Mouse (Mus musculus): Measurements from ENCODE around the gene Cog8. TPM values are rescaled to one million over a fixed set of nuclear protein-coding genes. Genes with fewer than 3 reads are reported as not detected.

Cog8 gene
- total and polyA plus RNA-seq, 3 experiments: 17.2 to 18.7 (median 17.9) TPM

DNA sequence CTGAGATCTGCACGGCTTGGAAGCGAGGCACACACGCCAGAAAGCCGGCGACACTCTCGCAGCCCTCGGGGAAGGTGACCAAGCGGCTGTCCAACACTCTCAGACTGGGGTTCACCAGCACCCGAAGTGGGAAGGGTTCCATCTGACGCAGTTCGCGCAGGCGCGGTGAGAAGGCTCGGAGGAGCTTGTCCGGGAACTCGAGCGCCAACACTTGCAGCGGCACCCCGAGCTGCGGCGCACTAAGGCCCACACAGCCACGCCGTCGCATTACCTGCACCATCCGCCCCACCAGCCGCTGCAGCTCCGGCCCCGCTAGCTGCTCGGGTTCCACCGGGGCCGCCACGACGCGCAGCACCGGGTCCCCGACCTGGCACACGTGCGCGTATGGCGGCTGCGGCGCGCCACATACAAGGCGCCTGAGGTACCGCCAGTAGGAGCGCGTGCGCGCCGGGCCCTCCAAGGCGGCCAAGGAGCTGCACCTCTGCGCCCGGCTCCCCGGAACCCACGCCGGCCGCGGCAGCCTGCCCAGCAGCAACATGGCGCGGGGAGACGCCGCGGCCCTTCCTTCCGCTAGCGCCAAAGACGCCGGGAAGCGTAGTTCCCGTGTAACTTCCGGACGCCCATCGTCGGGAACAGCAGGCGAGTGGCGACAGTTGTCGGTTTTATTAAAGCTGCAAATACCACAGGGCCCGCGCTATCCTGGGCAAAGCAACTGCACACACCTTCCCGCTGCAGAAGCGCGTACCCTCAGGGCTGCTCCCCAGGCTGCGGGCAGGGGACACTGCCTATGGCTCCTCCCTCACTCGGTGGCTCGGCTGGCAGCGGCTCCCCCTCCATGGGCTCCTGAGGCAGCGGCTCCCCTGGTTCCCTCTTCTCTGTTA, 8.2 kb downstream of the Cog8 start, which contains the start of gene Pdf:
Gene Pdf, minus strand, starts transcription at position 554 of the 881 bp plus-strand sequence.
- under 1% methylated on average over 87 of the region's 87 CpGs for WGBS

DNA sequence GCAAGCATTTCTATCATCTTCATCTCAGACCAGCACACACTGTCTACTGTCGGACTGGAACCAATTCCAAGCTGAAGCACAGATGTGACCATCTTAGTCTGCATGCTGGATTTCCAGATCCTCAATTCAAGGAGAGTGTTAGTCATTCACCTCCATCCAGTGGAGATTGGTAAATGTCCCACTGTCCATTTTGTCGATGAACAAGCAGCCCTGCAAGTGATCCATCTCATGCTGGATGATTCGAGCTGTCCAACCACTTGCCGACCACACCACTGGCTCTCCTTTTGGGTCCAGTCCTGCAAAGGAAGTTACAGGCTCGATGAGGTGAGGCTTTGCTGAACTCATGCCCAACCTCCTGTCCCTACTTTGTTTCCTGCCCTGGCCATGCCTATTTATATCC, 9.5 kb downstream of the Cog8 start:
- DNase-seq: peak in 1 of 2 experiments; percentile 25
- TF ChIP-seq CTCF (IDR thresholded peaks at IDR 0.05): no peak
- no peak for TF ChIP-seq POLR2A (IDR thresholded peaks at IDR 0.05; ENCODE audit: insufficient read depth, low read depth, low read length)
- TF ChIP-seq EP300 (IDR thresholded peaks at IDR 0.05; ENCODE audit: insufficient read depth, low read depth, low read length): no peak
- no peak overlapping the region for H3K9ac ChIP-seq (ENCODE audit: low read depth, low read length)
- H3K4me3 ChIP-seq: no peak overlapping the region
- intact Hi-C loops (cut with DNase I): no loop called here
- H3K79me2 ChIP-seq (replicated peaks; ENCODE audit: control insufficient read depth, insufficient read depth, low read length): no peaks in the 10 kb centered on the region
- no peaks in the 10 kb centered on the region for H3K27me3 ChIP-seq (ENCODE audit: control insufficient read depth, insufficient read depth, low read length)
- H3K27ac ChIP-seq: no peak overlapping the region; the same call in 1 of the 2 replicates
- H3K4me1 ChIP-seq (ENCODE audit: control insufficient read depth, insufficient read depth, low read length): peaks cover 5% of the 10 kb centered on the region
- peaks cover 13% of the 10 kb centered on the region for H3K36me3 ChIP-seq (ENCODE audit: control insufficient read depth, insufficient read depth, low read length)
- 30% methylated on average over 5 of the region's 5 CpGs for WGBS

More for the DNA sequence above, 8.2 kb downstream of the Cog8 start, which contains the start of gene Pdf:
- peak within 1 kb of the TSS; percentile 87 for H3K4me3 ChIP-seq
- H3K9ac ChIP-seq (ENCODE audit: low read depth, low read length): peak within 1 kb of the TSS; percentile 89
- peak; percentile 88 to 89 for DNase-seq
- TF ChIP-seq EP300 (IDR thresholded peaks at IDR 0.05; ENCODE audit: insufficient read depth, low read depth, low read length): 0 out of 2 replicates have a peak, but pooled peaks have one; percentile 47
- TF ChIP-seq POLR2A (IDR thresholded peaks at IDR 0.05; ENCODE audit: insufficient read depth, low read depth, low read length): peak; percentile 82
- 0 out of 2 replicates have a peak, but pooled peaks have one; percentile 13 for TF ChIP-seq CTCF (IDR thresholded peaks at IDR 0.05)
- no peaks in the 10 kb centered on the region for H3K79me2 ChIP-seq (replicated peaks; ENCODE audit: control insufficient read depth, insufficient read depth, low read length)
- peaks cover 5% of the 10 kb centered on the region for H3K4me1 ChIP-seq (ENCODE audit: control insufficient read depth, insufficient read depth, low read length)
- peaks cover 13% of the 10 kb centered on the region for H3K36me3 ChIP-seq (ENCODE audit: control insufficient read depth, insufficient read depth, low read length)
- intact Hi-C loops (cut with DNase I): loop anchor here (1.0 kb wide), 1 partner anchor 17 kb away; the partner anchor contains the start of gene Vps4a
- H3K27ac ChIP-seq: peak within 1 kb of the TSS; percentile 88
- no peaks in the 10 kb centered on the region for H3K27me3 ChIP-seq (ENCODE audit: control insufficient read depth, insufficient read depth, low read length)

- Histone ChIP-seq H3K9ac (ENCODE audit: low read depth, low read length) (no peak overlapping the region), H3K4me1 (ENCODE audit: control insufficient read depth, insufficient read depth, low read length) (peaks cover 5% of the 10 kb centered on the region), H3K27ac (no peak overlapping the region), H3K79me2 (replicated peaks; ENCODE audit: control insufficient read depth, insufficient read depth, low read length) (no peaks in the 10 kb centered on the region; the same call in 1 of the 2 replicates), H3K4me3 (no peak overlapping the region), H3K27me3 (ENCODE audit: control insufficient read depth, insufficient read depth, low read length) (no peaks in the 10 kb centered on the region), H3K36me3 (ENCODE audit: control insufficient read depth, insufficient read depth, low read length) (peaks cover 13% of the 10 kb centered on the region)
- 83% methylated on average over 6 of the region's 6 CpGs for WGBS
- TF ChIP-seq CTCF (IDR thresholded peaks at IDR 0.05): no peak
- no peak for TF ChIP-seq POLR2A (IDR thresholded peaks at IDR 0.05; ENCODE audit: insufficient read depth, low read depth, low read length)
- no peak for TF ChIP-seq EP300 (IDR thresholded peaks at IDR 0.05; ENCODE audit: insufficient read depth, low read depth, low read length)
- DNase-seq: no peak
- intact Hi-C loops (cut with DNase I): no loop called here
These were observed 11.0 kb downstream of the Cog8 start for GRCm38 (mm10) chr8:107045478-107045877.

GRCm38 (mm10) chr8:107040632-107041031, 15.9 kb downstream of the Cog8 start:
- H3K27ac ChIP-seq: no peak overlapping the region
- no peak for DNase-seq
- peaks cover 5% of the 10 kb centered on the region for H3K4me1 ChIP-seq (ENCODE audit: control insufficient read depth, insufficient read depth, low read length)
- 70% methylated on average over 7 of the region's 7 CpGs for WGBS
- peaks cover under 1% of the 10 kb centered on the region for H3K36me3 ChIP-seq (ENCODE audit: control insufficient read depth, insufficient read depth, low read length)
- TF ChIP-seq EP300 (IDR thresholded peaks at IDR 0.05; ENCODE audit: insufficient read depth, low read depth, low read length) (no peak), CTCF (IDR thresholded peaks at IDR 0.05) (no peak), POLR2A (IDR thresholded peaks at IDR 0.05; ENCODE audit: insufficient read depth, low read depth, low read length) (no peak)
- no peak overlapping the region for H3K4me3 ChIP-seq
- no peaks in the 10 kb centered on the region for H3K27me3 ChIP-seq (ENCODE audit: control insufficient read depth, insufficient read depth, low read length)
- no peaks in the 10 kb centered on the region; the same call in 1 of the 2 replicates for H3K79me2 ChIP-seq (replicated peaks; ENCODE audit: control insufficient read depth, insufficient read depth, low read length)
- H3K9ac ChIP-seq (ENCODE audit: low read depth, low read length): no peak overlapping the region
- intact Hi-C loops (cut with DNase I): no loop called here

GRCm38 (mm10) chr8:107036626-107037025, 19.9 kb downstream of the Cog8 start:
- no peak overlapping the region for H3K9ac ChIP-seq (ENCODE audit: low read depth, low read length)
- no peak overlapping the region for H3K4me3 ChIP-seq
- H3K27me3 ChIP-seq (ENCODE audit: control insufficient read depth, insufficient read depth, low read length): no peaks in the 10 kb centered on the region
- H3K79me2 ChIP-seq (replicated peaks; ENCODE audit: control insufficient read depth, insufficient read depth, low read length): peaks cover 2% of the 10 kb centered on the region; the same call in 1 of the 2 replicates
- intact Hi-C loops (cut with DNase I): no loop called here
- H3K27ac ChIP-seq: no peak overlapping the region
- DNase-seq: peak in 1 of 2 experiments; percentile 25
- H3K36me3 ChIP-seq (ENCODE audit: control insufficient read depth, insufficient read depth, low read length): no peaks in the 10 kb centered on the region; the same call in 1 of the 2 replicates
- no peak for TF ChIP-seq EP300 (IDR thresholded peaks at IDR 0.05; ENCODE audit: insufficient read depth, low read depth, low read length)
- TF ChIP-seq POLR2A (IDR thresholded peaks at IDR 0.05; ENCODE audit: insufficient read depth, low read depth, low read length): no peak
- no peak for TF ChIP-seq CTCF (IDR thresholded peaks at IDR 0.05)
- 39% methylated on average over 8 of the region's 8 CpGs for WGBS
- peaks cover 7% of the 10 kb centered on the region for H3K4me1 ChIP-seq (ENCODE audit: control insufficient read depth, insufficient read depth, low read length)

Measured in heart, adult 2 months (tissue).